Mouse (Mus musculus): ENCODE results near the gene Plxnb1. TPM values are rescaled to one million over a fixed set of nuclear protein-coding genes. Genes with fewer than 3 reads are reported as not detected.

Gene Plxnb1
- polyA plus RNA-seq, 1 experiment from 2014 or later, result 18.2 TPM

GRCm38 (mm10) chr9:109096251-109096661 is 1.1 kb downstream of the Plxnb1 start:
- no peaks in the 10 kb centered on the region for H3K9me3 ChIP-seq (ENCODE audit: control insufficient read depth, low read length)
- H3K4me2 ChIP-seq (replicated peaks; ENCODE audit: low read depth, low read length), result peak overlapping the region; percentile 96
- no peaks in the 10 kb centered on the region for H3K27me3 ChIP-seq (ENCODE audit: control insufficient read depth, insufficient read depth, low read length)
- peak overlapping the region; percentile 100 for H3K27ac ChIP-seq (ENCODE audit: low read depth, low read length)
- H3K36me3 ChIP-seq (ENCODE audit: control insufficient read depth, insufficient read depth, low read length), result peaks cover 2% of the 10 kb centered on the region; the same call in 1 of the 2 replicates
- H3K9ac ChIP-seq (ENCODE audit: low read depth, low read length), result peak overlapping the region; percentile 98
- no peak for DNase-seq (ENCODE audit: low spot score)
- WGBS, result 21% methylated on average over 9 of the region's 9 CpGs
- H3K4me1 ChIP-seq (replicated peaks; ENCODE audit: control insufficient read depth, insufficient read depth, low read length), result peaks cover 20% of the 10 kb centered on the region
- ATAC-seq (ENCODE audit: low FRiP score), result no peak
- peak overlapping the region; percentile 64 for H3K4me3 ChIP-seq (ENCODE audit: low read depth, low read length)

DNA sequence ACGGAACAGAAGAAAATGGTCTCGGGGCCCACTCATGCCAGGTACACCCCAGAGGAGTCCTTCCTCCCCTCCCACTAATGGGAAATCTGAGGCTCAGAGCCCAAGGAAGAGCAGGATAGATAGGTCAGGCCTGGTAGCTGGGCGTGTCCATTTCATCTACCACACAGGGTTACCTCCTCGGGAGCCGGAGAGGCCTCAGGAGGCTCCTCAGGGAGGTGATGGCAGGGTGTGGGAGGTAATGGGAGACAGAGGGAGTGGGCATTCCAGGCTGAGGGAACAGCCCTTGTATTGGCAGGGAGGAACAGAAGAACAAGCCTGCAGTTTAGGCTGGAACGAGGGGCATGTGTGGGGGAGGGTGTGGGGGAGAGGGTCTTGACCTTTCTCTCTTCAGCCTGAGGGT is 1.7 kb downstream of the Plxnb1 start:
- H3K36me3 ChIP-seq (ENCODE audit: control insufficient read depth, insufficient read depth, low read length), result peaks cover 2% of the 10 kb centered on the region; the same call in 1 of the 2 replicates
- peak overlapping the region; percentile 64 for H3K4me3 ChIP-seq (ENCODE audit: low read depth, low read length)
- DNase-seq (ENCODE audit: low spot score) (no peak), ATAC-seq (ENCODE audit: low FRiP score) (no peak)
- WGBS, result 26% methylated on average over 6 of the region's 6 CpGs
- peaks cover 20% of the 10 kb centered on the region for H3K4me1 ChIP-seq (replicated peaks; ENCODE audit: control insufficient read depth, insufficient read depth, low read length)
- peak overlapping the region; percentile 98 for H3K9ac ChIP-seq (ENCODE audit: low read depth, low read length)
- peak overlapping the region; percentile 100 for H3K27ac ChIP-seq (ENCODE audit: low read depth, low read length)
- no peaks in the 10 kb centered on the region for H3K9me3 ChIP-seq (ENCODE audit: control insufficient read depth, low read length)
- peak overlapping the region; percentile 96 for H3K4me2 ChIP-seq (replicated peaks; ENCODE audit: low read depth, low read length)
- H3K27me3 ChIP-seq (ENCODE audit: control insufficient read depth, insufficient read depth, low read length), result no peaks in the 10 kb centered on the region

GRCm38 (mm10) chr9:109097291-109097690 is 2.1 kb downstream of the Plxnb1 start:
- no peaks in the 10 kb centered on the region for H3K9me3 ChIP-seq (ENCODE audit: control insufficient read depth, low read length)
- H3K36me3 ChIP-seq (ENCODE audit: control insufficient read depth, insufficient read depth, low read length), result peaks cover 2% of the 10 kb centered on the region; the same call in 1 of the 2 replicates
- H3K27me3 ChIP-seq (ENCODE audit: control insufficient read depth, insufficient read depth, low read length), result no peaks in the 10 kb centered on the region
- DNase-seq (ENCODE audit: low spot score), result no peak
- peak overlapping the region; percentile 64 for H3K4me3 ChIP-seq (ENCODE audit: low read depth, low read length)
- no peak for ATAC-seq (ENCODE audit: low FRiP score)
- peaks cover 20% of the 10 kb centered on the region for H3K4me1 ChIP-seq (replicated peaks; ENCODE audit: control insufficient read depth, insufficient read depth, low read length)
- peak overlapping the region; percentile 98 for H3K9ac ChIP-seq (ENCODE audit: low read depth, low read length)
- H3K4me2 ChIP-seq (replicated peaks; ENCODE audit: low read depth, low read length), result peak overlapping the region; percentile 96
- H3K27ac ChIP-seq (ENCODE audit: low read depth, low read length), result peak overlapping the region; percentile 100
- WGBS, result 13% methylated on average over 6 of the region's 6 CpGs

- H3K4me1 ChIP-seq (replicated peaks; ENCODE audit: control insufficient read depth, insufficient read depth, low read length), result peaks cover 20% of the 10 kb centered on the region
- peak overlapping the region; percentile 100; the same call in 1 of the 2 replicates for H3K27ac ChIP-seq (ENCODE audit: low read depth, low read length)
- H3K4me3 ChIP-seq (ENCODE audit: low read depth, low read length), result peak overlapping the region; percentile 64
- 69% methylated on average over 5 of the region's 5 CpGs for WGBS
- no peaks in the 10 kb centered on the region for H3K27me3 ChIP-seq (ENCODE audit: control insufficient read depth, insufficient read depth, low read length)
- H3K9me3 ChIP-seq (ENCODE audit: control insufficient read depth, low read length), result no peaks in the 10 kb centered on the region
- ATAC-seq (ENCODE audit: low FRiP score), result no peak
- DNase-seq (ENCODE audit: low spot score), result no peak
- peak overlapping the region; percentile 96 for H3K4me2 ChIP-seq (replicated peaks; ENCODE audit: low read depth, low read length)
- H3K36me3 ChIP-seq (ENCODE audit: control insufficient read depth, insufficient read depth, low read length), result peaks cover 2% of the 10 kb centered on the region; the same call in 1 of the 2 replicates
- peak overlapping the region; percentile 52; the same call in 1 of the 2 replicates for H3K9ac ChIP-seq (ENCODE audit: low read depth, low read length)
Measured at GRCm38 (mm10) chr9:109097831-109098230, 2.6 kb downstream of the Plxnb1 start.

- Histone ChIP-seq H3K4me3 (ENCODE audit: low read depth, low read length) (no peak overlapping the region; the same call in none of the 2 replicates), H3K9ac (ENCODE audit: low read depth, low read length) (no peak overlapping the region; the same call in 1 of the 2 replicates), H3K27me3 (ENCODE audit: control insufficient read depth, insufficient read depth, low read length) (no peaks in the 10 kb centered on the region), H3K27ac (ENCODE audit: low read depth, low read length) (no peak overlapping the region), H3K4me2 (replicated peaks; ENCODE audit: low read depth, low read length) (peak overlapping the region; percentile 96), H3K36me3 (ENCODE audit: control insufficient read depth, insufficient read depth, low read length) (peaks cover 2% of the 10 kb centered on the region; the same call in 1 of the 2 replicates), H3K4me1 (replicated peaks; ENCODE audit: control insufficient read depth, insufficient read depth, low read length) (peaks cover 20% of the 10 kb centered on the region), H3K9me3 (ENCODE audit: control insufficient read depth, low read length) (no peaks in the 10 kb centered on the region)
- DNase-seq (ENCODE audit: low spot score), result no peak
- 92% methylated on average over 8 of the region's 8 CpGs for WGBS
- no peak for ATAC-seq (ENCODE audit: low FRiP score)
Measured at GRCm38 (mm10) chr9:109098366-109098765, 3.2 kb downstream of the Plxnb1 start.

GRCm38 (mm10) chr9:109098969-109099368 is 3.8 kb downstream of the Plxnb1 start:
- Histone ChIP-seq H3K36me3 (ENCODE audit: control insufficient read depth, insufficient read depth, low read length) (peaks cover 2% of the 10 kb centered on the region; the same call in 1 of the 2 replicates), H3K27me3 (ENCODE audit: control insufficient read depth, insufficient read depth, low read length) (no peaks in the 10 kb centered on the region), H3K9me3 (ENCODE audit: control insufficient read depth, low read length) (no peaks in the 10 kb centered on the region), H3K4me1 (replicated peaks; ENCODE audit: control insufficient read depth, insufficient read depth, low read length) (peaks cover 20% of the 10 kb centered on the region), H3K4me3 (ENCODE audit: low read depth, low read length) (no peak overlapping the region), H3K4me2 (replicated peaks; ENCODE audit: low read depth, low read length) (no peak overlapping the region; the same call in 1 of the 2 replicates), H3K9ac (ENCODE audit: low read depth, low read length) (no peak overlapping the region), H3K27ac (ENCODE audit: low read depth, low read length) (peak overlapping the region; percentile 32; the same call in 1 of the 2 replicates)
- WGBS, result 63% methylated on average over 5 of the region's 6 CpGs
- ATAC-seq (ENCODE audit: low FRiP score) (no peak), DNase-seq (ENCODE audit: low spot score) (no peak)

GRCm38 (mm10) chr9:109100307-109100928 is 5.2 kb downstream of the Plxnb1 start:
- peaks cover 18% of the 10 kb centered on the region for H3K4me1 ChIP-seq (replicated peaks; ENCODE audit: control insufficient read depth, insufficient read depth, low read length)
- H3K9ac ChIP-seq (ENCODE audit: low read depth, low read length), result no peak overlapping the region
- peaks cover 9% of the 10 kb centered on the region for H3K36me3 ChIP-seq (ENCODE audit: control insufficient read depth, insufficient read depth, low read length)
- H3K4me3 ChIP-seq (ENCODE audit: low read depth, low read length), result no peak overlapping the region
- 92% methylated on average over 20 of the region's 20 CpGs for WGBS
- H3K27ac ChIP-seq (ENCODE audit: low read depth, low read length), result no peak overlapping the region
- H3K4me2 ChIP-seq (replicated peaks; ENCODE audit: low read depth, low read length), result no peak overlapping the region
- H3K27me3 ChIP-seq (ENCODE audit: control insufficient read depth, insufficient read depth, low read length), result no peaks in the 10 kb centered on the region
- DNase-seq (ENCODE audit: low spot score) (no peak), ATAC-seq (ENCODE audit: low FRiP score) (no peak)
- no peaks in the 10 kb centered on the region for H3K9me3 ChIP-seq (ENCODE audit: control insufficient read depth, low read length)

DNA sequence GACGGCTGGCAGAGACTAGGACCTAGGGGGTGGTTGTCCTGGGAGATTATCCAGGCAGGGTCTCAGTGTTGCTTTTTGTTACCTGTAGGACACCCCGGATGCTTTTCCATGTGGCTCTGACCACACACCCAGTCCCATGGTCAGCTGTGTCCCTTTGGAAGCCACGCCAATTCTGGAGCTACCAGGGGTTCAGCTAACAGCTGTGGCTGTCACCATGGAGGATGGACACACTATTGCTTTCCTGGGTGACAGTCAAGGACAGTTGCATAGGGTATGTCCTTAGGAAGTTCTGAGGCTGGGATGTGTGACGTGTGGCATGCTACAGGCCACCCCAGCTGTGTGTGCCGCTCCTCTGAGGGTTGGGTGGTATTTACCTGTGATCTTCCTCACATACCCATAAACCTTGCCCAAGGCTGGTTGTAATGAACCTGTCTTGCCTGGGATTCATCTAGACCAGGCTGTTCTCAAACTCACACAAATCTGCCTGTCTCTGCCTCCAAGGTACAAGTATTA is 6.8 kb downstream of the Plxnb1 start:
- Histone ChIP-seq H3K9me3 (ENCODE audit: control insufficient read depth, low read length) (no peaks in the 10 kb centered on the region), H3K36me3 (ENCODE audit: control insufficient read depth, insufficient read depth, low read length) (peaks cover 14% of the 10 kb centered on the region), H3K4me1 (replicated peaks; ENCODE audit: control insufficient read depth, insufficient read depth, low read length) (peaks cover 15% of the 10 kb centered on the region), H3K27me3 (ENCODE audit: control insufficient read depth, insufficient read depth, low read length) (no peaks in the 10 kb centered on the region), H3K4me3 (ENCODE audit: low read depth, low read length) (no peak overlapping the region), H3K27ac (ENCODE audit: low read depth, low read length) (no peak overlapping the region), H3K9ac (ENCODE audit: low read depth, low read length) (no peak overlapping the region), H3K4me2 (replicated peaks; ENCODE audit: low read depth, low read length) (no peak overlapping the region)
- 93% methylated on average over 5 of the region's 5 CpGs for WGBS
- ATAC-seq (ENCODE audit: low FRiP score), result no peak
- DNase-seq (ENCODE audit: low spot score), result no peak

GRCm38 (mm10) chr9:109102541-109102940 is 7.4 kb downstream of the Plxnb1 start:
- Histone ChIP-seq H3K4me2 (replicated peaks; ENCODE audit: low read depth, low read length) (no peak overlapping the region), H3K4me1 (replicated peaks; ENCODE audit: control insufficient read depth, insufficient read depth, low read length) (peaks cover 12% of the 10 kb centered on the region), H3K9ac (ENCODE audit: low read depth, low read length) (no peak overlapping the region), H3K4me3 (ENCODE audit: low read depth, low read length) (no peak overlapping the region), H3K36me3 (ENCODE audit: control insufficient read depth, insufficient read depth, low read length) (peaks cover 15% of the 10 kb centered on the region), H3K27me3 (ENCODE audit: control insufficient read depth, insufficient read depth, low read length) (no peaks in the 10 kb centered on the region), H3K27ac (ENCODE audit: low read depth, low read length) (no peak overlapping the region), H3K9me3 (ENCODE audit: control insufficient read depth, low read length) (no peaks in the 10 kb centered on the region)
- WGBS, result 91% methylated on average over 3 of the region's 3 CpGs
- DNase-seq (ENCODE audit: low spot score) (no peak), ATAC-seq (ENCODE audit: low FRiP score) (no peak)
